Mouse (Mus musculus): ENCODE measurements around the gene Ago4. TPM values are rescaled to one million over a fixed set of nuclear protein-coding genes. Genes with fewer than 3 reads are reported as not detected.

Gene Ago4
- total RNA-seq (2023), result 0.50 TPM

GRCm38 (mm10) chr4:126532827-126533728, at the start of gene Ago4:
Gene Ago4, minus strand, starts transcription at chr4:126533472.

GRCm38 (mm10) chr4:126556809-126557711, 23.8 kb upstream of the Ago4 start, which contains the start of gene Clspn:
Gene Clspn, plus strand, starts transcription at chr4:126556935.

GRCm38 (mm10) chr4:126468285-126468901, 64.9 kb downstream of the Ago4 start, which contains the start of gene Ago1:
Gene Ago1, minus strand, starts transcription at chr4:126468583.

Other genes starting within 250 kb of the Ago4 start
- not detected for gene Col8a2, start 246.7 kb downstream of the Ago4 start, total RNA-seq (2023)
- 31.7 TPM for gene Adprhl2, start 211.8 kb downstream of the Ago4 start, total RNA-seq (2023)
- gene Tekt2, start 207.8 kb downstream of the Ago4 start, total RNA-seq (2023), result not detected
- gene Ago3, start 103.9 kb downstream of the Ago4 start, total RNA-seq (2023), result 39.1 TPM
- gene Ago1, start 64.9 kb downstream of the Ago4 start, total RNA-seq (2023), result 37.7 TPM
- 13.7 TPM for gene Clspn, start 23.5 kb upstream of the Ago4 start, total RNA-seq (2023)
- gene 5730409E04Rik, start 76.3 kb upstream of the Ago4 start, total RNA-seq (2023), result 0.38 TPM
- 86.8 TPM for gene Psmb2, start 144.2 kb upstream of the Ago4 start, total RNA-seq (2023)
- not detected for gene Tfap2e, start 202.8 kb upstream of the Ago4 start, total RNA-seq (2023)
- 34.6 TPM for gene Ncdn, start 220.0 kb upstream of the Ago4 start, total RNA-seq (2023)
- gene AU040320, start 220.1 kb upstream of the Ago4 start, total RNA-seq (2023), result 50.2 TPM